Mouse (Mus musculus): Measurements from ENCODE around the gene Tnfrsf26. TPM values are rescaled to one million over a fixed set of nuclear protein-coding genes. Genes with fewer than 3 reads are reported as not detected.
"Not testable (repeated sequence)": the region's sequence is repeated elsewhere in the genome, so short reads cannot be mapped to it uniquely, and the experiment has no call there.

Gene Tnfrsf26
- under 1 TPM in 1 of 2 experiments, not detected in 1; 0.18 TPM for total RNA-seq (2021)

DNA sequence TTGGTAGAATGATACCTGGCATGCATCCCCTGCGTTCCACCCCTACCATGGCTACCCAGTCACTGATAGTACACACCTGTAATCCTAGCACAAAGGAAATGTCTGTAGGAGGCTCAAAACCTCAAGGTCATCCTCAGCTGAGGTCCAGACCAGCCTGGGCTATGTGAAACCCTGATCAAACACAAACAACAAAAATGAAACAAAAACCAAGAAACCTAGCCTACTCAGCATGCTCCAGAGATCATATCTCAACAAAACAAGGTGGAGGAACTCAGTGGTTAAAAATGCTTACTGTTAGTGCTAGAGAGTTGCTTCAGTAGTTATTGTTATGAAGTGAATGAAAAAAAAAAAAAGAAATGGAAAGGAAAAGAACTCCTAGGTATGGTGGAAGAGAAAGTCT is at the start of gene Tnfrsf26:
Gene Tnfrsf26 (minus strand): TSS at position 183 of the 400 bp plus-strand sequence.
- DNase-seq (ENCODE audit: extremely low spot score in 1 of 2, low spot score in 2 of 2): no peak
- intact Hi-C loops (cut with DNase I): loop anchor here (5.0 kb wide), 1 partner anchor 34 kb away; no protein-coding TSS in a partner anchor

DNA sequence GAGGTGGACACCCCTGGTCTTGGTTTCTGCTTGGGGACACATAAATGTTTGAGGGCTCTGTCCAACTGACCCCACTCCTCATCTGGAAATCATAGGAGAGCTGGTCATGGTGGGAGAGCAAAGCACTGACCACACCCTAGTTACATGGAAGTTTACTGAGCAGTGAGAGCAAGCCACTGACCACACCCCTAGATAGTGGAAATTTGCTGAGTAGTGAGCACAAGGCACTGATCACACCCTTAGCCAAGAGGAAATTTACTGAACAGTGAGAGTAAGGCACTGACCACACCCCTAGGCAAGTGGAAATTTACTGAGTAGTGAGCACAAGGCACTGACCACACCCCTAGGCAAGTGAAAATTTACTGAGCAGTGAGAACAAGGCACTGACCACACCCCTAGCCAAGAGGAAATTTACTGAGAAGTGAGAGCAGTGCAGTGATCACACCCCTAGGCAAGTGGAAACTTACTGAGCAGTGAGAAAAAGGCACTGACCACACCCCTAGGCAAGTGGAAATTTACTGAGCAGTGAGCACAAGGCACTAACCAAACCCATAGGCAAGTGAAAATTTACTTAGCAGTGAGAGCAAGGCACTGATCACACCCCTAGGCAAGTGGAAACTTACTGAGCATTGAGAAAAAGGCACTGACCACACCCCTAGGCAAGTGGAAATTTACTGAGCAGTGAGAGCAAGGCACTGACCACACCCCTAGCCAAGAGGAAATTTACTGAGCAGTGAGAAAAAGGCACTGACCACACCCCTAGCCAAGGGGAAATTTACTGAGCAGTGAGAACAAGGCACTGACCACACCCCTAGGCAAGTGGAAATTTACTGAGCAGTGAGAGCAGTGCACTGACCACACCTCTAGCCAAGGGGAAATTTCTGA is 38.1 kb upstream of the Tnfrsf26 start:
- intact Hi-C loops (cut with DNase I): no loop called here
- DNase-seq (ENCODE audit: extremely low spot score in 1 of 2, low spot score in 2 of 2): no peak

DNA sequence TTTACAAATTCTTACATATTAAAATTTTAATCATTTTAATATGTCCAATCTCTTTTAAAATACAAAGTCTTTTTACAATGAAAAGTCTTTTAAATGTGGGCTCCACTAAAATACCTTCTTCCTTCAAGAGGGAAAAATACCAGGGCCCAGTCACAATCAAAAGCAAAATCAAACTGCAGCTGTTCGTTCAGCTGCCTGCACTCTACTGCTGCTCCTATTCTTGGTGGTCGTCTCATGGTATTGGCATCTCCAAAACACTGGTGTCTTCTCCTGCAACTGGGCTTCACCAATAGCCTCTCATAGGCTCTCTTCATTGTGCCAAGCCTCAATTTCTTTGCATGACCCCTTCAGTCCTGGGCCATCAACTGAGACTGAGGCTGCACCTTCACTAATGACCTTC is 34.9 kb upstream of the Tnfrsf26 start:
- DNase-seq (ENCODE audit: extremely low spot score in 1 of 2, low spot score in 2 of 2): no peak
- intact Hi-C loops (cut with DNase I): loop anchor here (5.0 kb wide), 1 partner anchor 36 kb away; the partner anchor contains the start of gene Tnfrsf26

DNA sequence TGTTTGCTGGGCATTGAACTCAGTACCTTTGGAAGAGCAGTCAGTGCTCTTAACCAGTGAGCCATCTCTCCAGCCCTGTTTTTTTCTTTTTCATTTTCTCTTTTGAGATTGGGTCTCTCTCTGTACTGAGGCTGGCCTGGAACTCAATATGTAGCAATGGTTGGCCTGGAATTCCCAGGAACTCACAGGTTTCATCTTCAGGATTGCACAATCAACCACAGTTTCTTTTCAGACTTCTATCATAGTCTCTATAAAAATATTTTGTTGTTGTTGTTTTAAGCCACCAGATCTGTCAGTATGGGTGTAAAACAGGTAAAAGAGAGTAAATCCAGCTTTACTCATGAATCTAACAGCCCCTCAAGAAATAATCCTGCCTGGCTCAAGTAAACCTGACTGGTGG is 32.3 kb upstream of the Tnfrsf26 start:
- no peak for DNase-seq (ENCODE audit: extremely low spot score in 1 of 2, low spot score in 2 of 2)
- intact Hi-C loops (cut with DNase I): loop anchor here (5.0 kb wide), 1 partner anchor 33 kb away; the partner anchor contains the start of gene Tnfrsf26

DNA sequence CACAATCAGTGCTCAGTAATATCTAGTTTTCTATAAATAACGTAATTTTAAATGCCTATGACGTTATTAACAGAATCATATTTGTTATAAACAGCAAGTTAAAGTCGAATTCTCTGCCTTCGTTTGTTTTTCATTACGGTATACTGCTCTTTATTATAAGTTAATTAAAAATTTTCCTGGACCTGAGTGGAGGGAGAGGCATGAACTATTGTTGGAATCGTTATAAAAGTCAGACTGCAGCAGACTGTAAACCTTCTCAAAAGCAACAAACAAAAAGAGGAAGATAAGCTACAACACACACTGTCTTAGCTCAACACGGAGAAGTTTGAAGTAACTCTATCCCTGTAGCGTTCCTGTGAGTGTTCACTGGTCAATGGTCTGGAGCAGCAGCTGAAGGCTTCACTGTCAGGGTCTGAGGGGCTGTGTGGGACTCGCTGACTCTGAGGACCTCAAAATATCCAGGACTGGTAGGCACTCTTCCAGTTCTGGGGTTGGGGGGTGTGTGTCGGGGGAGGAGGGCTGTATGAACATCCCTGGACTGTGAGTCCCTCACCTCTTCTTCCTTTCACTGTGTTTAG is 21.3 kb upstream of the Tnfrsf26 start:
- DNase-seq (ENCODE audit: extremely low spot score in 1 of 2, low spot score in 2 of 2); intact Hi-C loops (cut with DNase I): not testable (repeated sequence)

DNA sequence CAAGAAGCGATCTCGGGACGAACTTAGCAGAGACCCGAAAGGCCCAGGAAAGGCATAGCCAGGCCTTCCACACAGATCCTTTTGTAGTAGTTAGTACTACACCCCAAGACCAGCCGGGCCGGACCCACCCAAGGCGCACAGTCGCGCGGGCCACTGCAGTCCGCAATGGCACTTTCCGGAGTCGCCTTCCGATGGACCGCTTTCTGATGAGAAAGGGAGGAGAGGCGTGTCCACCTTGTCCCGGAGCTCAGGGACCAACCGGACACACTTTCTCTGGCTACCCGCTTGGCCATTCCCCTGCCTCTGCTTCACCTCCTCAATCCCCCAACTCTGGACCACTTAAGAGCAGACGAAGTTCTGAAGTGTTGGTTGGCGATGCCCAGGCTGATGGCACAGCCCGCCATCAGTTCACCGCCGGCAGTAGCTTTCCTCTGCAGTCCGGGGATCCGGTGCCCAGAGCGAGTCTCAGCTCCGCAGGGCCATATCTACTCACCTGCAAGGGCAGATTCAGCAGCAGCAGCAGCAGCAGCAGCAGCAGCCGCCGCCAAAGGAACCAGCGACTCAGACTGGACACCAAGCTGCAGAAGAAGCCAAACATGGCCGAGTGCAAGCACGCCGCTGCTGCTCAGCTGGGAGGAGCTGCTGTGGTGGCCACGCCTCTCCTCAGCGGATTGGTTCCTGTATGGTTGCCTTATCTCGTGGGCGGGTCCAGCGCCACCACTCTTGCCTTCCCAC is 20.7 kb upstream of the Tnfrsf26 start, which contains the start of gene Tnfrsf22:
Gene Tnfrsf22 (minus strand): TSS at position 628 of the 735 bp plus-strand sequence.
- intact Hi-C loops (cut with DNase I): no loop called here

DNA sequence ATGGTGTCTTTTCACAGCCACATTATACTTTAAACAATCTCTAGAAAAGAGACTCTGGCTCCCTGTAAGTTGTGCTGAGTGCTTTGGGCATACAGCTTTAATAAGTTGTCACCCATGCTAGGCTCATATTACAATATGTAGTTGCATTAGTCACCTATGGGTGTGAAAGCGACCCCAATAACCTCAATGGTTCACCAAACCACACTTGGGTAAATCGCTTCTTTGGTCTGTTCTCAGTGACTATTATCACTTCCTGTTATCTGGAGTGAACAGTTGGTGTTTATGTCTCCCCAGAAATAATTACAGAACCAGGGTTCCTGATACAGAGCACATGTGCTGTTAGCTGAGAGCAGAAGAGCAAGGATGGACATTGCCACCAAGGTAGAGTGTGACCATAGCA is 15.4 kb upstream of the Tnfrsf26 start:
- DNase-seq (ENCODE audit: extremely low spot score in 1 of 2, low spot score in 2 of 2); intact Hi-C loops (cut with DNase I): not testable (repeated sequence)

More for the DNA sequence above, 20.7 kb upstream of the Tnfrsf26 start, which contains the start of gene Tnfrsf22:
- peak; percentile 74 to 93 for DNase-seq (ENCODE audit: extremely low spot score in 1 of 2, low spot score in 2 of 2)

DNA sequence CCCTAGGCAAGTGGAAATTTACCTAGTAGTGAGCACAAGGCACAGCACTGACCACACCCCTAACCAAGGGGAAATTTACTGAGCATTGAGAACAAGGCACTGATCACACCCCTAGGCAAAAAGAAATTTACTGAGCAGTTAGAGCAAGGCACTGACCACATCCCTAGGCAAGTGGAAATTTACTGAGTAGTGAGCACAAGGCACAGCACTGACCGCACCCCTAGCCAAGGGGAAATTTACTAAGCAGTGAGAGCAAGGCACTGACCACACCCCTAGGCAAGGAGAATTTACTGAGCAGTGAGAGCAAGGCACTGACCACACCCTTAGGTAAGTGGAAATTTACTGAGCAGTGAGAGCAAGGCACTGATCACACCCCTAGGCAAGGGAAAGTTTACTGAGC is 8.2 kb upstream of the Tnfrsf26 start:
- intact Hi-C loops (cut with DNase I): loop anchor here (5.0 kb wide), 1 partner anchor 46 kb away; no protein-coding TSS in a partner anchor
- no peak for DNase-seq (ENCODE audit: extremely low spot score in 1 of 2, low spot score in 2 of 2)

DNA sequence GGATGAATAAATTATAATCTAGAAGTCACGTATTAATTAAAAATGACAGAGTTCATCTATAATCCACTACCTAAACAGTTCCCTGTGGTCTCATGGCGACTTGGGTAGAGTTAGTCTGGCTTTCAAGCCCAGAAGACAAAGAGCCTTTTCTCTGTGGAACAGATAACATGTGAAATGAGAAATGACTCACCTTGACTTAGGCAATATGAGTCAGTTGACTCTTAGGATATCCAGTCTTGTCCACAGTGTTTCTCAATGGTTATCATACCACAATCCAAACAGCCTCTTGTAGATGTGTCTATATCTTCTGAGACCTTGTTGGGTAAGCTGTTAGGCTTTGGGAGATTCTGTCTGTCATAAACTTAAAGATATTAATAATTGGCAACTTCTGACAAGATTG is 3.0 kb upstream of the Tnfrsf26 start:
- DNase-seq (ENCODE audit: extremely low spot score in 1 of 2, low spot score in 2 of 2): no peak

DNA sequence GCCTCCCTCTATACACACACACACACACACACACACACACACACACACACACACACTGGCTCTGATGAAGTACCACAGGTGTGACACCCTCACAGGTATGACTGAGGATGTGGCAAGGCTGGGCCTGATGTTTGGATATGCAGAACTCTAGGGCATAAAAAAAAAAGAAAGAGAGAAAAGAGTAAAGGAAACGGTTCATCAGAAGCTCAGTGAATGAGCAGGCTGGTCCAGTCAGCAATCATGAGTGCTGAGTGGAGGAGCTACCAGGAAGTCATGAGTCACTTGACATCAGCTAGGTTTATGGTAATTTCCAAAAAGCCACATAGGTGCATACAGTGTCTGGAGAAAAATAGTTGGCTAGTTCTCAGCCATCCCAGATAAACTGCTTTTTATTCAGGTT is 979 bp upstream of the Tnfrsf26 start:
- DNase-seq (ENCODE audit: extremely low spot score in 1 of 2, low spot score in 2 of 2): no peak
- intact Hi-C loops (cut with DNase I): loop anchor here (5.0 kb wide), 1 partner anchor 33 kb away; no protein-coding TSS in a partner anchor

More for the DNA sequence above, 3.0 kb upstream of the Tnfrsf26 start:
- intact Hi-C loops (cut with DNase I): no loop called here

DNA sequence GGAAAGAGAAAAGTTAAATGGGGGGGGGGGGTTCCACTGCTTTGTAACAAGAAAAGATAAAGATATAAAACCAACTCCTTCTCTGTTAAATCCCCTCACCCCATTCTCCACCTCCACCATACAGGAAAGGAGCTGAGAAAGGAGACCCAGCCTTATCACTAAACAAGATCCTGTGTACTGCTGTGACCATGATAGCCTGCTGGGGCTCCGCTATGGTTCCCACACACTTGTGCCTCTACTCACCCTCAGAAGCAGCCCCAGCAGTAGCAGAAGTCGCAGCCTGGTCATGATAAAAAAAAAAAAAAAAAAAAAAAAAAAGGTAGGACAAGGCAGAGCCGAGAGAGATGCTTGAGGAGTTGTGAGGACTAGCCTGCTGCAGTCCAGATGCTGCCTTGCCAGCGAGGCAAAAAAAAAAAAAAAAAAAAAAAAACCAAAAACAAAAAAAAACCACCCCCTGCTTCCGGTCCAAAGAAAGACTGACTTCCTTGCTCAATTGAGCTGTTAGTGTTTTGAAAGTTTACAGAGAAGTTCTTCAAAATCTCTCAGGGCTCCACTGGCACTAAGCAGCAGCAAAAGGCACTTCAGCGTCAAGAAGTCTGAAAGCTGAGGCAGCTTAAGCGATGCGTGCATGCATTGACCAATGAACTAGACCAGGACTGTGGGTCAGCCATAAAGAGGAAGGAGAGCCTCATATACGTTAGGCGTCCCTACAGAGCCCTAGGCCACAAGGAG is 801 bp downstream of the Tnfrsf26 start:
- intact Hi-C loops (cut with DNase I): loop anchor here (5.0 kb wide), 1 partner anchor 35 kb away; no protein-coding TSS in a partner anchor

DNA sequence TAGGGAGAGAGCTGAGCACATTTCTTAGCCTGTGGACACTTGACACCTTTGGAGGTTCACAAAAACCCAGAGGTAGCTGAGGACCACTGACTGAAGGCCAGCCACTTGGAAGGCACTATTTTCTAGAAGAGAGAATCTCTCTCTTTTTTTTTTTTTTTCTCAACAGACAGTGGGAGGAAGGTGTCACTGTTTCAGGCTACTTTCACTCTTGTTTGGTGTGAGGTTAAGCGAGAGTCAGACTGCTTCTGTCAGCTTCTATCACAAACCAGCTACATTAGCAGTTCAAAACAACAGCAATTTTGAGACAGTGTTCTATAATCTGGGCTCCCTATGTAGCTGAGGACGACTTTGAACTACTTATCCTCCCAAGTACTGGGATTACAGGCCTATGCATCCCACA is 2.3 kb downstream of the Tnfrsf26 start:
- intact Hi-C loops (cut with DNase I): loop anchor here (5.0 kb wide), 1 partner anchor 36 kb away; no protein-coding TSS in a partner anchor
- DNase-seq (ENCODE audit: extremely low spot score in 1 of 2, low spot score in 2 of 2): no peak

More for the DNA sequence above, 801 bp downstream of the Tnfrsf26 start:
- DNase-seq (ENCODE audit: extremely low spot score in 1 of 2, low spot score in 2 of 2): no peak

DNA sequence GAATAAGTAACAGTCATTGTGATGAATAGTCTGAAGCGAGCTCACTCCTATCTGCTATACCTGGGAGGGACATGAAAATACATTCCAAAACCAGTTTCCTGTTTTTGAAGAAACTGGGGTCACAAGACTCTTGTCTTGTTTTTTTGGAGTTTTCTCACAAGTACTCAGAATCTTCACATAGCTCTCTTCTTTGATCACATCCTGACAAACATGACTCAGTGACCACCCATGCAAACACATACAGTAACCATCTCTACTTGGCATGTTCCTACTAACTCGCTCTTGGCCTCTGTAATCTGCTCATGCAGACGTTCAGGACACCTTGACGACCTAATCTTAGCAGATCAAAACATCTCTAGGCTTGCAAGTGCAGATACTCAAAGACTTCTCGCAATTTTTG is 3.4 kb downstream of the Tnfrsf26 start:
- intact Hi-C loops (cut with DNase I): loop anchor here (5.0 kb wide), 1 partner anchor 37 kb away; no protein-coding TSS in a partner anchor
- no peak for DNase-seq (ENCODE audit: extremely low spot score in 1 of 2, low spot score in 2 of 2)

DNA sequence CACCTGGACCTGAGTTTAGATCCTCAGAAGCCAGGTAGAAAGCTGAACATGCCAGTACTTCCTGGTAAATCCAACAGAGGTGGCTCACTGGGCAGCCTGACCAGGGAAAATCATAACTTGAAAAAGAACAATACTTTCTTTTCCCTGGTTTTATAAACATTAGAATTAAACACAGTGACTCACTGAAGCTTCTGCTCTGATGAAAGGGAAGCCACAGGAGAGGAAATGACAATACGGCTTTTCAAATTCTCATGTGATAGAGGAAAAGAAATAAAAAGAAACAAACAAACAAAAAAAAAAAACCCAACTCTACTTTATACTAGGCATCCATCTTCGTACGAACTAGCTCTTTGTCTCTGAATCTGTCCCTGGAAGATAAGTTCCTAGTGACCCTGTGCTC is 4.0 kb downstream of the Tnfrsf26 start:
- intact Hi-C loops (cut with DNase I): no loop called here

DNA sequence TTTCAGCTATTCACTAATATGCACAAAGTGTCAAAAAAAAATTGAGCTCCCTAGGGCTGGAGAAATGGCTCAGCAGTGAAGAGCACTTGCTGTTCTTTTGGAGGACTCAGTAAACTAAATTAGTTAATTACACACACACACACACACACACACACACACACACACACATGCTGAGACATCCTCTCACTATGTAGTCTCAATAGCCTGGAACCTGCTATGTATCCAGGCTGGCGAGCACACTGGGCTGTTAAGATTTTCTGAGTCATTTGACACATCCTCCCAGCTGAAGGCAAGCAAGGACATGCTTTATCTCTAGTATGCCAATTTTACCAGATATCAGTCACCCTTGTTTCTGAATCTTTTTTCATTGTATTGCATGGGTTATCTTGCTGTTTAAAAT is 7.6 kb downstream of the Tnfrsf26 start:
- DNase-seq (ENCODE audit: extremely low spot score in 1 of 2, low spot score in 2 of 2): no peak
- intact Hi-C loops (cut with DNase I): no loop called here

More for the DNA sequence above, 4.0 kb downstream of the Tnfrsf26 start:
- DNase-seq (ENCODE audit: extremely low spot score in 1 of 2, low spot score in 2 of 2): no peak

DNA sequence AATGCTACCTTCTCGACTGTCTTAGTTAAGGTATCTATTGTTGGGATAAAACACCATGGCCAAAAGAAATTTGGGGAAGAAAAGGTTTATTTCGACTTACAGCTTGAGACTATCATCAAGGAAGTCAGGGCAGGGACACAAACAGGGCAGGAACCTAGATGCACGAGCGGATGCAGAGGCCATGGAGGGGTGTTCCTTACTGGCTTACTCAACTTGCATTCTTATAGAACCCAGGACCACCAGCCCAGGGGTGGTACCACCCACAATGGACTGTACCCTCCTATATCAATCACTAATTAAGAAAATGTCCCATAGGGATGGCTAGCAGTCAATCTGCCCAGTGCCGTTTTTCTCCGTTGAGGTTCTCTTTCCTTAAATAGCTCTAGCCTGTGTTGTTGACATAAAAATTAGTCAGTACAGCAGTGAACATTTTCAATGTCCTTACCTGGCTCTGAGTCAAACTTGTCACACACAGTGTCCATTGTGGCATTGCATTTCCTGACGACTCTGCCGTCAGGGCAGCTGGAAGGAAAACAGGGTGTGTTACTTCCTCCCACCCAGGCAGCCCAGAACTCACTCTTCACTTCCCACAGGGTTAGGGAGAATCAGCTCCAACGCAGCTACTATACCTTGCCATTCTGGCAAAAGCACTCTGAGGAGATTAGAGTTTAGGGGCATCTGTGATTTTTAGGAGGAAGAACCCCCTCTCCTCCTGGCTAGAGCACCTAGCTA is 14.0 kb downstream of the Tnfrsf26 start:
- DNase-seq (ENCODE audit: extremely low spot score in 1 of 2, low spot score in 2 of 2): no peak
- intact Hi-C loops (cut with DNase I): no loop called here

DNA sequence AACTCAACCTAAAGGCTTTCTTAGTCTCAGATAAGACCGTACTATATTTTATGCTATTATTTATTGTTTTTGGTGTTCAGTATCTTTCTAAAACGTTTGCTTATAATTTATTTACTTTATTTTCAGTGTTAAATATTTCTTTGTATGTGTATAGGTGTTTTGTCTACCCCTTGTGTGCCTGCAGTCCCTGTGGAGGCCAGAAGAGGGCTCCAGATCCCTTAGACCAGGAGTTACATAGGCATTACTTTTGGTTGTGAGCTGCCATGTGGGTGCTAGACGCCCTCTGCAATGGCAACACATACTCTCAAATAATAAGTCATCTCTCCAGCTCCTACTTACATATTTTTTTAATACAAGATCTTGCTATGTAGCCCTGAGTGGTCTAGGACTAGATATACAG is 16.3 kb downstream of the Tnfrsf26 start:
- intact Hi-C loops (cut with DNase I): no loop called here
- DNase-seq (ENCODE audit: extremely low spot score in 1 of 2, low spot score in 2 of 2): no peak

DNA sequence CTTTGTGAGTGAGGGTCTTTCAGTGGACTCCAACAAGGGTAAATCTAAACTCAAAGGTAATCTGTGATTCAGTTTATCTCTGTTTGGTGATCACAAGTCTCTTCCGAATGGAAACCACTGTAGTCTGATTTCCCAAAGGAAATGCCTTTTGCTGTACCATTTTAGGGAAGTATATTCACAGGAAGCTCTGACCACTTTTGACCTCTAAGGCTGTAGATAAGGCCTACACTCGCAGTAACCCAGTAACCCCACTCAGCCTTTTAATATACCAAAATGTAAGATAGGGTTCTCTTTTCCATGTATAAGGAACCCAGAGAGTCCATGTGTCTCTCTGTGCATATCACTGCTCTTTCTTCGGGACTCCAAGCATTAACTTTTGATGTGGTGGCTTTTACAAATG is 23.2 kb downstream of the Tnfrsf26 start:
- no peak for DNase-seq (ENCODE audit: extremely low spot score in 1 of 2, low spot score in 2 of 2)
- intact Hi-C loops (cut with DNase I): no loop called here

Measured in left cerebral cortex, postnatal 10 days (tissue).